Mouse (Mus musculus) spleen, postnatal 14 days (tissue): Measurements from ENCODE around the gene Tmem116.

Experiments
- DNase-seq, 2 experiments: peaks; one replicate each; pipeline ENCODE4 v3.0.0; 2021 to 2022; ENCODE audit warnings: low spot score in 2 of 2

Tmem116 gene

GRCm38 (mm10) chr5:121537588-121537987 lies 85.9 kb downstream of the Tmem116 start:
- DNase-seq = no peak

GRCm38 (mm10) chr5:121540066-121540465 lies 88.4 kb downstream of the Tmem116 start:
- no peak for DNase-seq

- DNase-seq = no peak
Measured at GRCm38 (mm10) chr5:121541235-121541634, 89.5 kb downstream of the Tmem116 start.

GRCm38 (mm10) chr5:121543370-121543769 lies 91.7 kb downstream of the Tmem116 start:
- no peak for DNase-seq

- peak; percentile 16 to 40 for DNase-seq
Measured at GRCm38 (mm10) chr5:121544910-121545792, 93.5 kb downstream of the Tmem116 start, which contains the start of the genes Adam1a and Gm42878. Gene Adam1a (minus strand): TSS chr5:121545482. Gene Gm42878 (minus strand): TSS chr5:121545482.

GRCm38 (mm10) chr5:121545793-121546529 lies 94.3 kb downstream of the Tmem116 start, which contains the start of gene Mapkapk5:
Gene Mapkapk5 (minus strand): TSS chr5:121545905.
- peak; percentile 96 to 99 for DNase-seq

- DNase-seq = peak; percentile 25 to 44
Measured at GRCm38 (mm10) chr5:121546530-121546895, 94.8 kb downstream of the Tmem116 start.

- DNase-seq = no peak
Measured at GRCm38 (mm10) chr5:121547084-121547483, 95.4 kb downstream of the Tmem116 start.

- no peak for DNase-seq
Measured at GRCm38 (mm10) chr5:121549196-121549595, 97.5 kb downstream of the Tmem116 start.

GRCm38 (mm10) chr5:121562436-121562835 lies 110.7 kb downstream of the Tmem116 start:
- no peak for DNase-seq

GRCm38 (mm10) chr5:121564468-121564895 lies 112.8 kb downstream of the Tmem116 start:
- DNase-seq = peak; percentile 81 to 91

- no peak for DNase-seq
Measured at GRCm38 (mm10) chr5:121566035-121566681, 114.5 kb downstream of the Tmem116 start.

GRCm38 (mm10) chr5:121569881-121570420 lies 118.3 kb downstream of the Tmem116 start:
- DNase-seq = no peak

GRCm38 (mm10) chr5:121570787-121571186 lies 119.1 kb downstream of the Tmem116 start:
- DNase-seq = no peak
